Mouse (Mus musculus): ENCODE measurements around the gene Klc1.

- no peak for TF ChIP-seq CTCF (IDR thresholded peaks at IDR 0.05; ENCODE audit: low read depth)
- TF ChIP-seq EP300 (IDR thresholded peaks at IDR 0.05; ENCODE audit: low read depth), result no peak
Measured at GRCm38 (mm10) chr12:111800459-111801183, 42.0 kb downstream of the Klc1 start.

Measured in liver, postnatal 0 days (tissue).